Mouse (Mus musculus) right cerebral cortex, postnatal 4 days (tissue): ENCODE measurements around the gene Snx3.
A peak's percentile ranks its signal among the peaks of the same experiment; 100 is the strongest.

Experiments used
- DNase-seq: peaks from one replicate; pipeline ENCODE4 v3.0.0-alpha.2; 2022

Gene Snx3

DNA sequence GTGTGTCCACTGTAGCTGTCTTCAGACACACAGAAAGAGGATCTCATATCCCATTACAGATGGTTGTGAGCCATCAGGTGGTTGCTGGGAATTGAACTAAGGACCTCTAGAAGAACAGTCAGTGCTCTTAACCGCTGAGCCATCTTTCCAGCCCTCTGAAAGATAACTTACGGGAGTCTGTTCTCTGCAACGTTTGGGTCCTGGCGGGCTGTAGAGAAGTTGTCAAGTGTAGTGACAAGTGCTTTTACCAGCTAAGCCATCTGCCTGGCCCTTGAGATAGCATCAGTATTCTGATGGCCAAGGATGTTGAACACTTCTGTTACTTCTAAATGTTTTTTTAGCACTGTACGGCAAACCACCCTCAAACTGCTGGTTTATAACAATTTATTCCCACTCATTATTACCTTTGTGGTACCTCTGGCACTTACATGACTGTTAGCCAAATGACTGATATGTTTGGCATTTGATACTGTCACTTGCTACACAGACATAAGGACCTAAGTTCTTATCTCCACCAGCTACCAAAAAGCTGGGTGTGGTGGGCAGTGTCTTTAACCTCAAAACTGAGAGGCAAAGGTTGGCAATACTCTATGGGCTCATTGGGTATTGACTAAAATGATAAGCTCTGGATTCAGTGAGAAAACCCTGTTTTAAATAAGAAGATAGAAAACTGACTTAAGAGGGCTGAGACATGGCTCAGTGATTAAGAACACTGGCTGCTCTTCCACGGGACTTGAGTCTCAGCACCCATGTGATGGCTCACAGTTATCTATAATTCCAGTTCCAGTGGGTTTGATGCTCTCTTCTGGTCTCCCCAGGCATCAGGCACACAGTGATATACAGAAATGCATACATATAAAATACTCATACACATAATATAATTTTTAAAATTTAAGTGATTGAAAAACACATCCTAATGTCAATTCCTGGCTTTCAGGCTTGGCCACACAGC lies 9.6 kb downstream of the Snx3 start:
- no peak for DNase-seq

DNA sequence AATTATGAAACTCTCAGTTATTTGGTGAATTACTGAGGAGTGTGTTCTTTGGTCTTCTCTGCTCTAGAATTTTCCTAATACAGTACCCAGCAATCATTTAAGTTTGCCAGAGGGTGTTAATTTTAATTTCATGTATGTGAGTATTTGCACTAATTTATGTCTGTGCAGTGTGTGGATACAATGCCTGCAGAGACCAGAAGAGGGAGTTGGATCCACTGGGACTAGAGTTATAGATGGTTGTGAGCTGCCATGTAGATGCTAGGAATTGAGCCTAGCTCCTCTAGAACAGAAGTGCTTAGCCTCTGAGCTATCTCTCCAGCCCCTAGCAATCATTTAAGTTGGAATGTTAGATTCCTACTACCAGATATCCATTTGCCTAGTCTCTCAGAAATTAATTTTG lies 12.3 kb downstream of the Snx3 start:
- no peak for DNase-seq

GRCm38 (mm10) chr10:42518363-42518762 lies 16.5 kb downstream of the Snx3 start:
- DNase-seq = no peak

- DNase-seq = no peak
Measured at GRCm38 (mm10) chr10:42521315-42521981, 19.6 kb downstream of the Snx3 start.

DNA sequence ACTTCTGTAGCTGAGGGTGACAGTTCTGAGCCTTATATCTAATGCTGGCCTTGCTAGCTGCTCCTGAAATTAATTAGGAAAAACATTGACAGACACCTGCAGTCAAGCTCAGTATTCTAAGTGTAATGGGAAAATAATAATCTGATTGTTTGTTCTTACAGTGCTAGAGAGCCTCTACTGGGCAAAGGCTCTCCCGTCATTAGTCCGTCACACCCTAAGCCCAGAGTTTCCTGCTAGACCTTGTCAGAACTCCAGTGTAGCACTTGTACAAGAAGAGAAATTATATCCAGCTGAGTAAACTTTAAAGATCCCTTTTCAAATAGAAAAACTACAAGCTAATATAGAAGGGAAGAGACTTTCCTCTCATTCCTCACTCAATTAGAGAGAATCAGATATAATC lies 21.1 kb downstream of the Snx3 start:
- no peak for DNase-seq

DNA sequence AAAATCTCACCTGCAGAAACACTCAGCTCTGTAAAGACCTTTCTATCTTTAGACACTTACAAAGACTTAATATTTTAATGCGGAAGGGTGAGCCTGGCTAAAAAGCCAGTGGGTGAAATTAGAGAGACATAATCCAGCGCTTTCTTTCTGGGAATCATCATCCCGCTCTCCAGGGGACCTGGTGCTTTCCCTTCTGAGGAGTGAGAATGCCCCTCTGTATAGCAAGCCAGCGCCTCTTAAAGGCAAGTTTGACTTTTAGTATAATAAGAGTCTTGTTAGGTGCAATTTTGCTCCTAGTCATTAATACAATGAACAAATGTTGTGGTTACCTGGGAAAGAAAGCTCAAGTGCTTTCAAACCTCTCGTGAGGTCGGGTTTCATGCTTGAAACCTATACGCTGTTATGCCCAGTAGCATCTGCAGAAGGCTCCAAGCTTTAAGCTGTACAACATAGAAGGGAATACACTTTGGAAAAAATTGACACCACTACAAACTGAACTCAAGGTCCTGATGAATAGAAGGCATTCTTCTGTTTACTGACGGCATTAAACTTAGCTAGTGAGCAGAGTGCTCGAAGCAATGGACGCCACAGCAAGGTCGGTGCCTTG lies 21.8 kb downstream of the Snx3 start:
- no peak for DNase-seq

DNA sequence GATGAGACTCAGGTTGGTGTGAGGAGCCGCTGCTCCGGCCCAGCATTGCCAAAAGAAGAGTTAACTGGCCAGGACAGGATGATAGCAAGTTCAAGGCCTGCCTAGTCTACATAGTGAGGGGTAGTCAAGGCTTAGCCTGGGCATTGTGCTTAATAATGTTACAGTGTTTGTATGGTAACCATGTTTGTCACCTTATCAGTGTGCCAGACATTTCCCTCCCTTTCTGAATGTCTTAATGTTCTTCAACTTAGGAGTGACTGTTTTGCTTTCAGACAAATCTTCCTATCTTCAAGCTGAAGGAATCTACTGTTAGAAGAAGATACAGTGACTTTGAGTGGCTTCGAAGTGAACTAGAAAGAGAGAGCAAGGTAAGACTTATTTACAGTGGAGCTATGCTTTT lies 23.9 kb downstream of the Snx3 start:
- DNase-seq = no peak

GRCm38 (mm10) chr10:42533836-42534453 lies 32.1 kb downstream of the Snx3 start:
- DNase-seq = no peak

DNA sequence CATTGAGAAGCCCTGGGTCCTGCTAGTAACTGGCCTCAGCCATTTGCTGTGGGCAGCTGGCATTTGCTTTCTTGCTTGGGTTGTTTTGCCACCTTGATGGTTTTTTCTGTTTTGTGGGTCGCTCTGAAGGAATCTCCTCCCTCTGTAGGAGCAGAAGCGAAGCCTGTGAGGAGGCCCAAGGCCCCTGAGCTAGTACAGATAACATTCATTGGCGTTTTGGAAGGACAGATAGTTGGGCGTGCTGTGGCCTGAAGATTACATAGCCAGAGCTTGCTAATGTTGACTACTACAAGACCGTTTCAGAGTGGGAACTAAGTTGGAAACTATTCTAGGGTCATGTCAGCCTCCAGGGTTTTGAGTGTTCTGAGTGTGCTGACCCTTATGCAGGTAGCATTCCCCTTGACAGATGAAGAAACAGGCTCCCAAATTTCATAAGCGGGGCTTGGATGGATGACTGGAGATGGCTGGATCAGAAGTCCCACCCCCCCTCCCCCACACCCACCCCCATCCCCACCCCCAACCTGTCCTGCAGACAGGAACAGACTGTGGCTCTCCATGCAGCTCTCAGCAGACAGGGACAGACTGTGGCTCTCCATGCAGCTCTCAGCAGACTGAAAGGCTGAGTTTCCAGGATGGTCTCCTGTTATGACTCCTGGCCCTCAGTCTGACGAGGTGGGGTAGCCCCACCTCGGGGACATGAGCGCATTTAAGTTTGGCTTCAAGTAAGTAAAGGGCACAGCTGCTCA lies 35.9 kb downstream of the Snx3 start:
- DNase-seq = no peak

DNA sequence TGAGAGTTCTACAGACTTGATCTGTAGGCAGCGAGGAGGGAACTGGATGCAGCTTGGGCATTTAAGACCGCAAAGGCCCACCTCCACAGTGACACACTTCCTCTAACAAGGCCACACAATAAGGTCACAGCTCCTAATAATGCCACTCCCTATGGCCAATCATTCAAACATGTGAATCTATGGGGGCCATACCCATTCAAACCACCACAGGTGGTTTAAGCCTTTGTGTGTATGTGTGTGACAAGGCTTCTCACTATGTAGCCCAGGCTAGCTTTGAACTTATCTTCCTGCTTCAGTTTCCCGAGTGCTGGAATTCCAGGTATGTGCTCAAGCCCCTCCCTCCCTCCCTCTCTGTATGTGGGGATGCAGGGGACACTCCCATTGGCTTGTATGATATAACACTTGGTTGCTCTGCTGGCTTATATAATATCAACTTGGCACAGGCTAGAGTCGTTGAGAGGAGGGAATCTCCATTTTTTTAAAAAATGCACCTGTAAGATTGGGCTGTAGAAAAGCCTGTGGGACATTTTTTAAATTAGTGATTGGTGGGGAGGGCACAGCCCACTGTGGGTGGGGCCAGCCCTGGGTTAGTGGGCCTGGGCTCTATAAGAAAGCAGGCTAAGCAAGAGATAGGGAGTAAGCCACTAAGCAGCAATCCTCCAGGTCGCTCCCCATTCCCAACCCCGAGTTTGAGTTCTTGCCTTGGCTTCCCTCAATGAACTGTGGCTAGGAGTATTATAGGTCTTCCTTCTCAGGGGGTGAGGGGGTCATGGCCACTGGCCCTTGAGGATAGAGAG lies 44.1 kb downstream of the Snx3 start:
- DNase-seq = no peak

DNA sequence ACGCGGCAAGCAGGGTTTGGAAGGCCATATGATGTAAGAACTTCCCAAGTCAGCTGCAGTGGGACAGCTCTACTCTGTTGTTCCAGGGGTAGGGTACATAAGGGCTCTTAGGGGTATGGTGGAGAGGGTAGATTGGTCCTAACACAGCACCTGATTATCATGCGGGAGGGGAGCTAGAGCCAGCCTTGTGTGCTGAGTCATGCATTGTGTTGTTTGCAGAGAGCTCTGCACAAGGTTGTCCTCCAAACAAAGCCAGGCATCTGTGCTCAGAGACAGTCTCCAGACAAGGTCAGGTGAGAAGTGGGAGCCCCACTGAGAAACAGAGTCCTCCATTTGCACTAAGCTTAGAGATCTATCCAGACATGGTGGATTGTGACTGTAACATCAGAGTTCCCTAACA lies 44.7 kb downstream of the Snx3 start:
- no peak for DNase-seq

DNA sequence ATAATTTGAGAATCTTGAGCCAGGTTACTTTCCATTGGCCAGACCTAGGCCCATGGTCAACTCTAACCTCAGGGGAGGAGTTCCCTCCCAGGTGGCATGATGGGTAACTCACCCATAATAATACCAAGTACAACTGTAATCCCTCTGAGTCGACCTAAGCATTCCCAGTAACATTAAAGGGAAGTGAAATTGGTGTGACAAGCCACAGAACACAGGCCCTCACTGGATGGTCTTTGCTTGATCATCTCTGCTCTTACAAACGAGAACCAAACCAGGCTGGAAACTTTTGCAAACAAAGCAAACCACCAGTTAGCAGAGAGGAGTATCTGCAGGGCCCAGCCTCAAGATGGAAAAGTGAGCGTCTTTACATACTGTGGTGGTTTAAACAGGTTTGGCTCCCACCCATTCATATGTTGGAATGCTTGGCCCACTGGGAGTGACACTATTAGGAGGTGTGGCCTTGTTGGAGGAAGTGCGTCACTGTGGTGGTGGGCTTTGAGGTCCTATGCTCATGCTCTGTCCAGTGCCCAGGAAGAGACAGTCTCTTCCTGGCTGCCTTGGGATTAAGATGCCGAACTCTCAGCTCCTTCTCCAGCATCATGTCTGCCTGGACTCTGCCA lies 57.9 kb downstream of the Snx3 start:
- DNase-seq = no peak

- DNase-seq = no peak
Measured at GRCm38 (mm10) chr10:42562272-42562671, 60.4 kb downstream of the Snx3 start.

DNA sequence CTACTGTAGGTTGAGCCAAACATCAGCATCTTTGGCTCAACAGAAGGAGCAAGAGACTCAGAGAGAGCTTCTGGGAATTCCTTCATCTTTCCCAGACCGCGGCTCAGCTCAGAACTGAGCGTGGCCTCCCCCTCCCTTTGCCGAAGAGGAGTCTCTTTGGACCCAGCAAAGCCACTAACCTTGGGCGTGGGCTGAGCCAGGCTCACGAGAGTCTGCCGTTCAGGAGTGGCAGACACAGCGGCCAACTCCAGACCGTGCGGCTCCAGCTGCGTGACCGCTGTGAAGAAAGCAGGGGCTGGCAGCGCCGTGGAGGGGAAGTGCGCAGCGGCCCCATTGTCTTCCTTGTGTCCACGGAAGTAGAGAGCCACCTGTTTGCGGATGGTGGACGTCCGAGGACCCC lies 70.7 kb downstream of the Snx3 start:
- DNase-seq = peak; percentile 13

- DNase-seq = no peak
Measured at GRCm38 (mm10) chr10:42572971-42573370, 71.1 kb downstream of the Snx3 start.

DNA sequence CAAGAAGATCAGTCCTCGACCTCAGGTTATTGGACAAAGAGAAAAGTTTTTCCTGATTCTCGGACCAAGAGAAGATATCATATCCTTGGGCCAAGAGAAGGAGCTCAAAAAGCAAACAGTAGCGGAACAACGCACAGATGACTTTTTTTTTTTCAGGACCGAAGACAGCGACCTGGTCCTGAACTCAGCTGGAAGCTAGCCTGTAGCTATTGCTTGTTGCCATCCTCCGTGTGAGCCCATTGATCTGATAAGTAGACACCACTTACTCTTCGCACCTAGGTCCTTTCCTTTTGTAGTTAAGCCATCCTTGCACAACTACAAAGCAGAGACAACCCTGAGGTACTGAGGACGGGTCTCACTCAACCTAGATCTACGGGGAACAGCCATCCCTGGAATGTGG lies 72.8 kb downstream of the Snx3 start:
- DNase-seq = no peak

- no peak for DNase-seq
Measured at GRCm38 (mm10) chr10:42577525-42578280, 75.9 kb downstream of the Snx3 start.

- DNase-seq = no peak
Measured at GRCm38 (mm10) chr10:42578281-42578675, 76.4 kb downstream of the Snx3 start.

DNA sequence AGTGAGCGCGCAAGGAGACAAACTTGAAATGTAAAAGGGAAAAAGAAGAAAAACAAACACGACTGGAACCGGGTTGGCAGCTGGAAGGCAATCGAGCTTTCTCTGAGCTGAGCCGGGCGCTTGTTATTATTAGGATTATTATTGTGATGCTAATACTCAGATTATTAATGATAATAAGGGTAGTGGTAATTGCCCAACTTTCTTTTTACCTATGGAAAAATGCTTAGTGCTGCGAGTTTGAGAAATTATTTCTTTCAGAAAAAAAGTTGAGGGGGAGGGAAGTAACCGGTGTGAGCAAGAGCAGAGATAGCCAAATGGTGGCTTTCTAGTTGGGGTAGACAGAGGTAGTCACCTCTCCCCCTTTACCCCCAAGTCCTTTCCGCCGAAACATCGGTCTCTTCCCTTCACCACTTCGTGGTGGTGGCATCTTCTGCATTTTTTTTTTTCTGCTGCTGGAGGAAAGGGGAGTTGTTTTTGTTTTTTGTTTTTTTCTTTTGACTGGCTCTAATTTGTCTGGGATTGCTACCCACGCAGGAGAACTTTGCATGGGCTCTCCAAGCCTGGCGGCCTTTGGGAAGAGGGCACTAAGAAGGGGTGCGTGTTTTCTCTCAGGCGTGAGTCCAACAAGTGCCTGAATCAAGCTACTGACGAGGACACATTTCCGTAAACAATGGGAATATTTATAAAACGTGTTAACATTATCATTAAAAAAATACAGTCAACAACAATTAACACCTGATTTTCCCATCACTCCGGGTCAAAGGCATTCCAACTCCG lies 77.1 kb downstream of the Snx3 start:
- no peak for DNase-seq
